Mouse (Mus musculus) heart, postnatal 0 days (tissue): ENCODE data around the gene 6030408B16Rik.

Source experiments
- CTCF ChIP-seq: IDR thresholded peaks from 2 replicates; pipeline ENCODE4 v1.5.1; 2016; ENCODE audit warnings: antibody characterized with exemption, control low read depth, low read depth
- EP300 ChIP-seq: IDR thresholded peaks from 2 replicates; pipeline ENCODE4 v1.6.1; 2016; ENCODE audit warnings: antibody characterized with exemption, low read depth

DNA sequence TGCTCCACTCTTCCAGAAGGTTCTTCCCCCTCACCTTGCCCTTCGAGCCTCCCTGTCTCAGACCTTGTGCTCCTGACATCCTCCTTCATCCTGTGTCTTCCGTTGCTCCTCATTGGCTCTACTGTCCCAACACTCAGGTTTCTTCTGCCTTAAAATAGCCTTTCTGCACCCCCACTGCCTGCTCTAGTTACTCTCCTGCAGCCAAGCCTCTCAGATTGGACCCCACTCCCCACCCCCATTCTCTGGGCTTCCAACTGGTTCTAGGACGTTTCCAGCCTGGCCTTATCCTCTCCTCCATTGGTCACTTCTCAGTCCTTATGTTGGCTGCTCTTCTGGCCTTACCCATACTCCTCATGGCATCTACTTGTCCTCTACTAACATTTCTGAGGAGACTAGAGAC is 9.2 kb downstream of the 6030408B16Rik start:
- TF ChIP-seq CTCF (no peak), EP300 (no peak)
